Mouse (Mus musculus): ENCODE data around the gene Sun3.

DNA sequence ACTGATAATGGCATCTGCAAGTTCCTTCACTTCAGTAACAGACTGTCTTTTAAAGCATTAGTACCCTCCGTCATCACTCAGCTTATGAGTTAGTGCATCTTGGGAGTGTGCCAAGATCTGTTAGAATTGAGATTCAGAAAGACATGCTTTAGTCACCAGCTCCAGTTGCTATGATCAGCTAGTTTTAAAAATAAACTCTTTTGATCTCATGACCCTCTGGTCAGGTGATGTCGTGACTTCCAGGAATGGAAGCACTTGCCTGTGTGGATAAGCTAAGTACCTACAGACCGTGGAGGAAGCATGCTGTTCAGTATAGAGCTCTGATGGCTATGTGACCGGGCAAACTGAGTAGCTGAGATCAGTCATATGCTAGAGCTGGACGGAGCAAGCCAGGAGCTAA lies 1.7 kb downstream of the Sun3 start:
- no peak for TF ChIP-seq GABPA (IDR thresholded peaks at IDR 0.05; ENCODE audit: low read depth, low read length)
- TF ChIP-seq CTCF (IDR thresholded peaks at IDR 0.05 in 2 of 3, conservative IDR thresholded peaks at IDR 0.05 in 1 of 3; ENCODE audit: control insufficient read depth in 1 of 3, insufficient read depth in 1 of 3, low read depth in 2 of 3, low read length in 3 of 3, poor library complexity in 1 of 3, severe bottlenecking in 1 of 3), result no peak
- no peak for TF ChIP-seq MAFK (IDR thresholded peaks at IDR 0.05; ENCODE audit: borderline replicate concordance, low read depth, low read length)
- TF ChIP-seq POLR2A (IDR thresholded peaks at IDR 0.05; ENCODE audit: control insufficient read depth in 1 of 2, insufficient read depth in 1 of 2, low read depth in 1 of 2, low read length in 2 of 2, poor library complexity in 1 of 2), result no peak
- no peak for TF ChIP-seq GATA1 (IDR thresholded peaks at IDR 0.05; ENCODE audit: low read depth, low read length)
- TF ChIP-seq USF2 (IDR thresholded peaks at IDR 0.05; ENCODE audit: borderline replicate concordance in 1 of 2, insufficient read depth in 1 of 2, low read depth in 1 of 2, low read length in 2 of 2), result no peak
- no peak for TF ChIP-seq ZNF384 (IDR thresholded peaks at IDR 0.05; ENCODE audit: low read depth, low read length)
- no peak for TF ChIP-seq CHD1 (IDR thresholded peaks at IDR 0.05; ENCODE audit: low read depth, low read length)
- TF ChIP-seq USF1 (IDR thresholded peaks at IDR 0.05; ENCODE audit: low read depth, low read length), result no peak
- TF ChIP-seq E2F4 (IDR thresholded peaks at IDR 0.05; ENCODE audit: borderline replicate concordance, low read depth, low read length), result no peak
- no peak for TF ChIP-seq SIN3A (IDR thresholded peaks at IDR 0.05; ENCODE audit: low read length)
- TF ChIP-seq SMC3 (IDR thresholded peaks at IDR 0.05; ENCODE audit: low read depth, low read length), result no peak
- TF ChIP-seq JUND (IDR thresholded peaks at IDR 0.05; ENCODE audit: low read depth, low read length), result no peak

All from MEL (cell line).